Mouse (Mus musculus) myocyte (in vitro differentiated cells): ENCODE results near the gene Fam193b.

Source experiments
- CEBPB ChIP-seq: IDR thresholded peaks from 2 replicates; pipeline ENCODE4 v1.6.1; 2011; ENCODE audit warnings: mild to moderate bottlenecking, moderate library complexity; ENCODE audit not compliant: poor library complexity, insufficient read depth, severe bottlenecking
- E2F4 ChIP-seq: IDR thresholded peaks from one replicate; pipeline ENCODE4 v1.6.1; 2011; ENCODE audit warnings: mild to moderate bottlenecking, control low read depth, moderate library complexity; ENCODE audit not compliant: insufficient read depth
- MAX ChIP-seq: IDR thresholded peaks from one replicate; pipeline ENCODE4 v1.6.1; 2011; ENCODE audit warnings: low read depth, mild to moderate bottlenecking, control low read depth
- MYOD1 ChIP-seq, 3 experiments: IDR thresholded peaks; one replicate each; pipeline ENCODE4 v1.6.1; 2011; ENCODE audit warnings: control low read depth in 2 of 3, low read depth in 2 of 3, mild to moderate bottlenecking in 2 of 3, moderate library complexity in 1 of 3; ENCODE audit not compliant: insufficient read length in 2 of 3, control insufficient read depth in 1 of 3
- MYOG ChIP-seq, 3 experiments: IDR thresholded peaks; one replicate each; pipeline ENCODE4 v1.6.1; 2011; ENCODE audit warnings: control low read depth in 2 of 3, low read depth in 2 of 3, mild to moderate bottlenecking in 2 of 3; ENCODE audit not compliant: insufficient read length in 2 of 3, control insufficient read depth in 1 of 3, insufficient read depth in 1 of 3
- POLR2A ChIP-seq: IDR thresholded peaks from one replicate; pipeline ENCODE4 v1.6.1; 2011; ENCODE audit warnings: low read depth, mild to moderate bottlenecking, control low read depth, moderate library complexity; ENCODE audit not compliant: insufficient read length
- POLR2AphosphoS2 ChIP-seq: IDR thresholded peaks from one replicate; pipeline ENCODE4 v1.6.1; 2011; ENCODE audit warnings: low read depth, control low read depth; ENCODE audit not compliant: insufficient read length
- REST ChIP-seq: IDR thresholded peaks from one replicate; pipeline ENCODE4 v1.6.1; 2011; ENCODE audit warnings: mild to moderate bottlenecking, control low read depth, moderate library complexity; ENCODE audit not compliant: insufficient read depth, insufficient read length
- TCF12 ChIP-seq: IDR thresholded peaks from one replicate; pipeline ENCODE4 v1.6.1; 2011; ENCODE audit warnings: mild to moderate bottlenecking, control low read depth; ENCODE audit not compliant: poor library complexity, insufficient read depth, severe bottlenecking
- USF1 ChIP-seq: IDR thresholded peaks from one replicate; pipeline ENCODE4 v1.6.1; 2011; ENCODE audit warnings: low read depth, mild to moderate bottlenecking, control low read depth, moderate library complexity

DNA sequence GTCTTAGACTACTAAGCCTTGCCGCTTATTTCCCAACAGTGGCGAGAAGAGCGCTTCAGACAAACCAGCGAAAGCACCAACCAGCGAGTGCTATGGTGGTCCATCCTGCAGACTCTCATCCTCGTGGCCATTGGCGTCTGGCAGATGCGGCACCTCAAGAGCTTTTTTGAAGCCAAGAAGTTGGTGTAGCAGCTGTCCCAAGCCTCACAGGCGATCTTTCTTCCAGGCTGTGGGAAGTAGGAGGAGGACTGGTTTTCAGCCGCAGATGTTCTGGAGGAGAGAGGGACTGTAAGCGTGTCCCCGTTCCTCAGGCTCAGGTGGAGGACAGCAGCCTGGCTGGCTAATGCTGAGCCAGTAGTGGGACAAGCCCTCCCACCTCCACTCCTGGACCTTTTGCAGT lies 25.9 kb upstream of the Fam193b start:
- no peak for TF ChIP-seq USF1
- TF ChIP-seq CEBPB, result no peak
- no peak for TF ChIP-seq REST
- TF ChIP-seq MYOD1 (IDR thresholded peaks at IDR 0.05; ENCODE audit: control insufficient read depth in 1 of 3, insufficient read length in 2 of 3, low read depth in 2 of 3), result no peak
- no peak for TF ChIP-seq E2F4
- TF ChIP-seq MAX, result no peak
- no peak for TF ChIP-seq POLR2A
- no peak for TF ChIP-seq POLR2AphosphoS2
- no peak for TF ChIP-seq TCF12
- no peak for TF ChIP-seq MYOG (IDR thresholded peaks at IDR 0.05; ENCODE audit: control insufficient read depth in 1 of 3, insufficient read depth in 1 of 3, insufficient read length in 2 of 3, low read depth in 2 of 3)
